Mouse (Mus musculus): Measurements from ENCODE around the gene Crb3.

DNA sequence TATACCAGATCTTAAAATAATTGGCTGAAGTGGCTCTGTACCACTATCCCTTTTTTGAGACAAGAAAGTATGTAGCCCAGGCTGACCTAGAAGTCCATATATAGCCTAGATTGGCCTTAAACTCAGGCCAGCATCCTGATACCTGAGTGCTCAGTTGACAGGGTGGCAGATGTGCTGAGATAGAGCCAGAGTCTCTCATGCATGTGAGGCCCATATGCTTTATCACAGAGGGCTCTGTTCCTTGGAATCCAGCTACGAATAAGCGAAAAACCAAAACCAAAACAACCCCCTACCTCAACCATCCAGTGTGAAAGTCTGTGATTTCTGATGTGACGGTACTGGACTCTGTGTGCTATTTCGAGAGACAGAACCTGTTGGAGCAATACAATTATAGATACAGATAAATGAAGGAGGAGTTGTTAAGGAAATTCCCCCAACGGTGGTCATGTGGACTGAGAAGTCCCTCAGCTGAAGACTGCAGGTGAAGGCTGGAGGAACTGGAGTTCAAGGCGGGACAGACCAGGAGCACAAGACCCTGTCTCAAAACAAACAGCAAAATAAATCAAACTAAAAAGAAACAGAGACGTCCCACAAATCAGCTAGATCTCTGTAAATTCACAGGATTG lies 49.2 kb downstream of the Crb3 start:
- TF ChIP-seq NRF1 (IDR thresholded peaks at IDR 0.05; ENCODE audit: low read depth, low read length) (0 out of 2 replicates have a peak, but pooled peaks have one; percentile 11), TCF12 (IDR thresholded peaks at IDR 0.05; ENCODE audit: low read depth, low read length) (peak; percentile 25), IRF4 (IDR thresholded peaks at IDR 0.05; ENCODE audit: low read depth, low read length) (0 out of 2 replicates have a peak, but pooled peaks have one; percentile 7), CTCF (conservative IDR thresholded peaks at IDR 0.05 in 1 of 2, IDR thresholded peaks at IDR 0.05 in 1 of 2; ENCODE audit: low read depth in 2 of 2, low read length in 2 of 2) (no peak; a peak in 1 of 4 replicates)

Data from CH12.LX (cell line).